ENCODE assay signal across 8 mouse cellular contexts in genomic region chr5:138658922-138659321, GRCm38 (mm10). TPM values are rescaled to one million over a fixed set of nuclear protein-coding genes. Genes with fewer than 3 reads are reported as not detected.
DNase-seq lines count a peak whose midpoint lies in the region; ATAC-seq and TF ChIP-seq lines count a peak whose summit lies in the region.
"Had no signal": no experiment of that assay in that cellular context is flagged by ENCODE, and none has a peak within 500 bp of the region (broad histone marks: within the 10 kb centered on the region; RNA-seq: fewer than 3 reads in every experiment).

No protein-coding gene starts in this region.

- peak; percentile 22; the same call in 1 of the 2 replicates for ATAC-seq in embryonic facial prominence, embryonic 12.5 days (ENCODE audit: insufficient number of reproducible peaks, insufficient read depth, low FRiP score, low TSS enrichment)
- ATAC-seq in liver, embryonic 14.5 days (ENCODE audit: insufficient read depth) = 0 out of 2 replicates have a peak, but pooled peaks have one; percentile 26

- no peak for TF ChIP-seq POLR2A in bone marrow macrophage, adult 2 months (IDR thresholded peaks at IDR 0.05; ENCODE audit: borderline replicate concordance, low read depth, low read length)

- WGBS in embryonic facial prominence, embryonic 12.5 days = 10% methylated on average over 5 of the region's 5 CpGs
- 7% methylated on average over 5 of the region's 5 CpGs for WGBS in liver, embryonic 14.5 days (ENCODE audit: insufficient replicate concordance)

- H3K36me3 ChIP-seq in embryonic facial prominence, embryonic 12.5 days = no peaks in the 10 kb centered on the region
- H3K36me3 ChIP-seq in liver, embryonic 14.5 days (replicated peaks; ENCODE audit: control insufficient read depth, insufficient read depth, low read depth) = no peaks in the 10 kb centered on the region
- H3K36me3 ChIP-seq: limb, embryonic 13.5 days had no signal

- TF ChIP-seq EP300 in liver, embryonic 14.5 days (IDR thresholded peaks at IDR 0.05; ENCODE audit: low read depth) = no peak

- H3K27ac ChIP-seq in bone marrow macrophage, adult 2 months (ENCODE audit: insufficient read depth, low read depth, low read length) = no peak overlapping the region
- no peak overlapping the region for H3K27ac ChIP-seq in embryonic facial prominence, embryonic 12.5 days
- no peak overlapping the region for H3K27ac ChIP-seq in liver, embryonic 14.5 days
- H3K27ac ChIP-seq: limb, embryonic 13.5 days had no signal

- peak; percentile 75 for TF ChIP-seq CTCF in bone marrow macrophage, adult 2 months (IDR thresholded peaks at IDR 0.05; ENCODE audit: low read depth, low read length)
- TF ChIP-seq CTCF in liver, embryonic 14.5 days (IDR thresholded peaks at IDR 0.05; ENCODE audit: low read depth) = peak; percentile 89

- no peak overlapping the region for H3K4me3 ChIP-seq in bone marrow macrophage, adult 2 months (ENCODE audit: insufficient read depth, low read length)
- no peak overlapping the region for H3K4me3 ChIP-seq in embryonic facial prominence, embryonic 12.5 days
- no peak overlapping the region for H3K4me3 ChIP-seq in liver, embryonic 14.5 days (ENCODE audit: insufficient read depth in 1 of 2, low read depth in 2 of 2, low read length in 2 of 2)
- H3K4me3 ChIP-seq: limb, embryonic 13.5 days had no signal

- no peaks in the 10 kb centered on the region; the same call in 1 of the 2 replicates for H3K4me1 ChIP-seq in bone marrow macrophage, adult 2 months (ENCODE audit: control insufficient read depth, insufficient read depth, low read length)
- H3K4me1 ChIP-seq in embryonic facial prominence, embryonic 12.5 days = no peaks in the 10 kb centered on the region
- H3K4me1 ChIP-seq in liver, embryonic 14.5 days (replicated peaks; ENCODE audit: control insufficient read depth in 2 of 2, insufficient read depth in 2 of 2, low read length in 1 of 2) = no peaks in the 10 kb centered on the region
- H3K4me1 ChIP-seq: limb, embryonic 13.5 days had no signal

- H3K9ac ChIP-seq in embryonic facial prominence, embryonic 12.5 days = no peak overlapping the region
- H3K9ac ChIP-seq in liver, embryonic 14.5 days (replicated peaks) = no peak overlapping the region
- H3K9ac ChIP-seq: limb, embryonic 13.5 days had no signal

- peak; percentile 70 for DNase-seq in 3T3-L1 (ENCODE audit: low read depth, low spot score)
- peak; percentile 74 for DNase-seq in CD4-positive helper T cell, adult 2 months (ENCODE audit: low read depth, low spot score)
- DNase-seq in kidney, adult 11 months = peak; percentile 11
- DNase-seq in liver, embryonic 14.5 days (ENCODE audit: low read depth in 3 of 3, low spot score in 3 of 3) = peak in 2 of 3 experiments; percentile 12 to 62
- peak; percentile 61 for DNase-seq in retina, adult 2 months (ENCODE audit: low read depth, low spot score)

- no peaks in the 10 kb centered on the region for H3K9me3 ChIP-seq in embryonic facial prominence, embryonic 12.5 days
- H3K9me3 ChIP-seq in liver, embryonic 14.5 days (ENCODE audit: control insufficient read depth, low read length) = no peaks in the 10 kb centered on the region
- H3K9me3 ChIP-seq: limb, embryonic 13.5 days had no signal

- H3K4me2 ChIP-seq in embryonic facial prominence, embryonic 12.5 days (replicated peaks) = no peak overlapping the region
- H3K4me2 ChIP-seq in liver, embryonic 14.5 days (ENCODE audit: low read depth) = no peak overlapping the region
- H3K4me2 ChIP-seq: limb, embryonic 13.5 days had no signal

- H3K27me3 ChIP-seq in embryonic facial prominence, embryonic 12.5 days = no peaks in the 10 kb centered on the region
- H3K27me3 ChIP-seq in liver, embryonic 14.5 days (ENCODE audit: control insufficient read depth, insufficient read depth, low read length) = no peaks in the 10 kb centered on the region
- H3K27me3 ChIP-seq: limb, embryonic 13.5 days had no signal

RNA-seq across cellular contexts. Expression of gene A430033K04Rik, which starts 36.3 kb away (rescaled TPM):
- polyA plus RNA-seq in bone marrow macrophage, adult 2 months (2012; ENCODE audit: insufficient read depth, insufficient read length, missing spikeins) = 3.4 and 3.8 TPM in 2 replicates
- polyA plus RNA-seq in embryonic facial prominence, embryonic 12.5 days (2016; fragmentation: Nextera tagmentation; extraction: Ambion mirVana) = 17.9 and 18.5 TPM in 2 replicates
- 1.7 and 2.5 TPM in 2 replicates for polyA plus RNA-seq in liver, embryonic 14.5 days (2012; rRNA removed)
- polyA plus RNA-seq in liver, embryonic 14.5 days (2014; fragmentation: Nextera tagmentation; extraction: Ambion mirVana) = 2.6 and 2.7 TPM in 2 replicates

RNA-seq across cellular contexts. Expression of gene Zfp68, which starts 39.4 kb away (rescaled TPM):
- 23.0 and 28.8 TPM in 2 replicates for polyA plus RNA-seq in bone marrow macrophage, adult 2 months (2012; ENCODE audit: insufficient read depth, insufficient read length, missing spikeins)
- 76.1 and 82.7 TPM in 2 replicates for polyA plus RNA-seq in embryonic facial prominence, embryonic 12.5 days (2016; fragmentation: Nextera tagmentation; extraction: Ambion mirVana)
- polyA plus RNA-seq in liver, embryonic 14.5 days (2012; rRNA removed) = 2.7 and 5.1 TPM in 2 replicates
- 15.3 and 17.2 TPM in 2 replicates for polyA plus RNA-seq in liver, embryonic 14.5 days (2014; fragmentation: Nextera tagmentation; extraction: Ambion mirVana)

Comparison
In these comparisons a context has a peak if more than half of its experiments do, and no peak if none do; other contexts are left out.
1. DNase-seq: peak in every context shown above with its lines; median percentile 74 in CD4-positive helper T cell, adult 2 months; 70 in 3T3-L1; 61 in retina, adult 2 months; 37 in liver, embryonic 14.5 days; 11 in kidney, adult 11 months.